8 mouse cellular contexts compared by ENCODE assay signal in the genomic region with DNA sequence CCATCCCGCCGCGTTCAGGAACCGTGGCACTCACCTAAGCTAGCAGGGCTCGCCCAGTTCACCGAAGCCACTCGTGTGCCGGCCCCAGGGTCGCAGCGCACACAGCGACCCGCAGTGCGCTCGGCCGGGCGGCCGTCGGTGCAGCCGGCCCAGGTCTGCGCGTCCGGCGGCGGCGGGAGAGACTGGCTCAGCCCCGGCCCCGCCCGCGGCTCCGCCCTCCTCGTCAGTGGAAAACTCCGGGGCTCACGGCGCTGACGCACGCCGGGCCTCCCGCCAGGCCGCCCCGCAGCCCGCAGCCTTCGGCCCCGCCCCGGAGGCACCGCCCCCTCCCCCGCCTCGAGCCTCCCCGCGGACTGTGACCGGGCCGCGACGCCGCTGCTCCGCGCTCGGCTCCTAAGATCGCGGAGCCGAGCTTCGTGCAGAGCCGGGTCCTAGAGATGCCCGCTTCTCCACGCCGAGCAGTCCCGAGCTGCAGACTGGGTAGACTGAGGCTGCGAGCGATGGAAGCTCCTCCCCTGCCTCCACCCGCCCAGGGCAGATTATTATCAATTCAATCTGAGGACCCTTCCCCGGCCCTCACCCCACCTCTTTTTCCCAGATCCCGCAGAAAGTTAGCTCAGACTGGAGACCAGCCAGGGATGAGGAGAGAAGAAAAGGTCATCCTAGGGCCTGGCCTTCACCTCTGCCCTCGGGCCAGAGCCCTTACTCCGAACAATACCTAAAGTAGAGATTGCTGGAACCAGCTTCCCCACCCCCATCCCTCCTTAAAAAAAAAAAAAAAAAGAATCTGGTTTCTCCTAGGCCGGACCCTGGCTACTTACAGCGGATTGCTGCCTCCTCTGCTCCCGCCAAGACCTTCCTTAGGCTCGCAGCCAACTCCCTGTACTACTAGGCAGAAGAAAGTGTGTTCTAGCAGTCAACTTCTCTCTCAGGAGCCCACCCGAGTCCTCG. TPM values are rescaled to one million over a fixed set of nuclear protein-coding genes. Genes with fewer than 3 reads are reported as not detected.
A peak's percentile ranks its signal among the peaks of the same experiment; 100 is the strongest.
DNase-seq lines count a peak whose midpoint lies in the region; ATAC-seq and TF ChIP-seq lines count a peak whose summit lies in the region.

No protein-coding gene starts in this region.

- H3K9ac ChIP-seq in midbrain, postnatal 0 days (replicated peaks; ENCODE audit: low read length, poor library complexity, severe bottlenecking): peak overlapping the region; percentile 56

- H3K27ac ChIP-seq in midbrain, postnatal 0 days (ENCODE audit: low read depth, low read length): no peak overlapping the region

- peaks cover 7% of the 10 kb centered on the region for H3K27me3 ChIP-seq in midbrain, postnatal 0 days (ENCODE audit: insufficient read depth, low read length)

- no peaks in the 10 kb centered on the region for H3K9me3 ChIP-seq in midbrain, postnatal 0 days (ENCODE audit: low read length)

- H3K4me1 ChIP-seq in midbrain, postnatal 0 days (ENCODE audit: insufficient read depth, low read length): peaks cover 16% of the 10 kb centered on the region; the same call in 1 of the 2 replicates

- no peak for TF ChIP-seq CTCF in midbrain, postnatal 0 days (IDR thresholded peaks at IDR 0.05)

- ATAC-seq in midbrain, postnatal 0 days (ENCODE audit: low FRiP score): peak; percentile 47

- WGBS in midbrain, postnatal 0 days: under 1% methylated on average over 66 of the region's 79 CpGs

- H3K36me3 ChIP-seq in midbrain, postnatal 0 days (ENCODE audit: insufficient read depth, low read length): no peaks in the 10 kb centered on the region

- H3K4me2 ChIP-seq in midbrain, postnatal 0 days (ENCODE audit: low read depth, low read length, poor library complexity, severe bottlenecking): peak overlapping the region; percentile 91

- DNase-seq in 3134 (ENCODE audit: extremely low read depth, insufficient read length, low spot score) (peak; percentile 83), liver (peak; percentile 91)
- DNase-seq in adrenal gland, postnatal 10 days: peak; percentile 97
- DNase-seq in embryo, embryonic 9.5 days (ENCODE audit: extremely low spot score): peak; percentile 85
- DNase-seq in heart, adult 18-20 months: peak; percentile 94 to 96
- peak; percentile 95 for DNase-seq in kidney, adult 18-20 months
- DNase-seq in midbrain, postnatal 0 days (ENCODE audit: low spot score): peak; percentile 68
- DNase-seq in spleen, postnatal 10 days (ENCODE audit: low spot score in 2 of 2): peak; percentile 60 to 83

- H3K4me3 ChIP-seq in midbrain, postnatal 0 days (ENCODE audit: low read depth, low read length): peak overlapping the region; percentile 66

RNA-seq across cellular contexts. Expression of a gene that starts 0.6 kb away (rescaled TPM):
- total RNA-seq in adrenal gland, postnatal 10 days (2021): 10 to 100 TPM; 11.9 to 24.0 TPM
- 10 to 100 TPM; 16.7 to 20.7 TPM for total RNA-seq in heart, adult 18-20 months (2021)
- total RNA-seq in midbrain, postnatal 0 days (2014; rRNA removed): 1.7 and 1.9 TPM in 2 replicates
- 0.91 and 1.1 TPM in 2 replicates for polyA plus RNA-seq in midbrain, postnatal 0 days (2015; fragmentation: Nextera tagmentation; extraction: Ambion mirVana)

RNA-seq across cellular contexts. Expression of a gene that starts 39.5 kb away (rescaled TPM):
- total RNA-seq in adrenal gland, postnatal 10 days (2021): 1 to 10 TPM; 3.1 to 7.4 TPM
- 100 to 1,000 TPM; 145 to 150 TPM for total RNA-seq in heart, adult 18-20 months (2021)
- 0.05 TPM in 1 of 2 replicates, not detected in the other for total RNA-seq in midbrain, postnatal 0 days (2014; rRNA removed)
- polyA plus RNA-seq in midbrain, postnatal 0 days (2015; fragmentation: Nextera tagmentation; extraction: Ambion mirVana): not detected in 2 replicates

RNA-seq across cellular contexts. Expression of a gene that starts 46.5 kb away (rescaled TPM):
- under 1 TPM; 0.21 to 0.33 TPM for total RNA-seq in adrenal gland, postnatal 10 days (2021)
- under 1 TPM in 1 of 2 experiments, not detected in 1; 0.21 TPM for total RNA-seq in heart, adult 18-20 months (2021)
- total RNA-seq in midbrain, postnatal 0 days (2014; rRNA removed): 4.6 and 4.9 TPM in 2 replicates
- 1.1 and 1.4 TPM in 2 replicates for polyA plus RNA-seq in midbrain, postnatal 0 days (2015; fragmentation: Nextera tagmentation; extraction: Ambion mirVana)

RNA-seq across cellular contexts. Expression of a gene that starts 46.5 kb away (rescaled TPM):
- 10 to 100 TPM; 18.9 to 25.7 TPM for total RNA-seq in adrenal gland, postnatal 10 days (2021)
- total RNA-seq in heart, adult 18-20 months (2021): 10 to 100 TPM; 31.8 to 35.8 TPM
- total RNA-seq in midbrain, postnatal 0 days (2014; rRNA removed): 19.0 and 22.2 TPM in 2 replicates
- 25.0 and 26.2 TPM in 2 replicates for polyA plus RNA-seq in midbrain, postnatal 0 days (2015; fragmentation: Nextera tagmentation; extraction: Ambion mirVana)

Comparison
In these comparisons a context has a peak if more than half of its experiments do, and no peak if none do; other contexts are left out.
1. RNA of a gene that starts 39.5 kb away (total RNA-seq): 145 to 150 TPM in heart, adult 18-20 months; 3.1 to 7.4 TPM in adrenal gland, postnatal 10 days and 0.05 TPM in midbrain, postnatal 0 days; every median in the first group is over 10 times any median in the second.
2. Peak in every context shown above with its lines, with median percentiles within 50 percentile points of each other: DNase-seq.